Mouse (Mus musculus) adipocyte (in vitro differentiated cells): ENCODE data around the gene Cpe.
A peak's percentile ranks its signal among the peaks of the same experiment; 100 is the strongest.
"Not testable (repeated sequence)": the region's sequence is repeated elsewhere in the genome, so short reads cannot be mapped to it uniquely, and the experiment has no call there.

Experiments
- DNase-seq: peaks from one replicate; pipeline ENCODE4 v3.0.0-alpha.2; 2016; ENCODE audit warnings: low spot score

Gene Cpe

GRCm38 (mm10) chr8:64674951-64675585 lies 17.8 kb downstream of the Cpe start:
- DNase-seq, result peak; percentile 72

DNA sequence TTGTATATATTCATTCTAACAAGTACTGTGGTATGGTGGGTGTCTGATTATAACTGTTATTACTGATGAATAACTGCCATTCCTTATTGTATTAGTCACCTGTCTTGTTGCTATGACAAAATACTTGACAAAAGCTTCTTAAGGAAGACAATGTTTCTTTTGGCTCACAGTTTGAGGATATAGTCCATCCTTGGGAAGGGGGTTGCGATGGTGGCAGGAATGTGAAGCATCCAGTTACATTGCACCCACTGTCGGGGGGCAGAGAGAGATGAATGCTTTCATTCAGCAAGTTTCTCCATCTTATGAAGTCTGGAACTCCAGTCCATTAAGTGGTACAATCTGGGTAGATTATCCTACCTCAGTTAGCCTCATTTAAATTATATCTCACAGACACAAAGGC lies 19.9 kb downstream of the Cpe start:
- DNase-seq, result no peak

- DNase-seq, result no peak
Observed at GRCm38 (mm10) chr8:64671937-64672336, 20.9 kb downstream of the Cpe start.

GRCm38 (mm10) chr8:64666305-64666704 lies 26.5 kb downstream of the Cpe start:
- DNase-seq, result not testable (repeated sequence)

DNA sequence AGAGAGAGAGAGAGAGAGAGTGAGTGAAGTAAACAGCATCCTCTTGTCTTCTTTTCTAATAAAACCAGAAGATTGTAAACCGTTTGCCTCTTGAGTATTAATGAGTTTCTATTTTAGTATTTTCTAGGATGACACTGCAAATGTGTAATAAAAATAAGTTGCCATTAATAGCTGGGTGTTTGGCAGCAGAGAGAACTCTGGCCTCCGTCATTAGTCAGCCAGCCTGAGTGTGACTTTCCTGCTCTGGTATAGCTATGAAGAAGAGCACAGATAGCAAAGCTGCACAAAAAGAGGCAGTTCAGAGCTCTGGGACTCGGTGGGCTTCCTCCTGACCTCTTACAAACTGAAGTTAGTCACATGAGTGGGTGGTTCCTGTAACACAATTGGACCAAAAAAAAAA lies 27.3 kb downstream of the Cpe start:
- DNase-seq, result peak; percentile 10

DNA sequence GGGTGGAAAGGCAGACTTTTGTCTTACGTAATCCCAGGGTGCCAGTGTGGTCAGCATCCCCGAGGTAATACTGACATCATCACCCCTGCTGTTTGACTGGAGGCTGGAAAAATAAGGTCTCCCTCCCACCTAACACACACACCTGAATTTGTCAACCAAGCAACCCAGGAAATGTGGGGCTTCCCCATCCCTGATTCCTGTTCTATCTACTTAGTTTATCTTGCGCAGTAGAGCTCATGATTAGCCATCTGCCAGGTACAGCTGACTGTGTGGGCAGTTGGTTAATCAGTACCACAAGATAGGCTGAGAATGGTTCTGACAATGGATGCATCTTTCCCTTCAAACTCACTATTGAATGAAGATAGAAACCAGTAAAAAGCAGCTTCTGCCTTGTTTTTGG lies 28.0 kb downstream of the Cpe start:
- DNase-seq, result no peak

GRCm38 (mm10) chr8:64664350-64664749 lies 28.5 kb downstream of the Cpe start:
- DNase-seq, result no peak

GRCm38 (mm10) chr8:64659097-64659496 lies 33.8 kb downstream of the Cpe start:
- DNase-seq, result peak; percentile 30

- DNase-seq, result no peak
Observed at GRCm38 (mm10) chr8:64657980-64658401, 34.9 kb downstream of the Cpe start.

DNA sequence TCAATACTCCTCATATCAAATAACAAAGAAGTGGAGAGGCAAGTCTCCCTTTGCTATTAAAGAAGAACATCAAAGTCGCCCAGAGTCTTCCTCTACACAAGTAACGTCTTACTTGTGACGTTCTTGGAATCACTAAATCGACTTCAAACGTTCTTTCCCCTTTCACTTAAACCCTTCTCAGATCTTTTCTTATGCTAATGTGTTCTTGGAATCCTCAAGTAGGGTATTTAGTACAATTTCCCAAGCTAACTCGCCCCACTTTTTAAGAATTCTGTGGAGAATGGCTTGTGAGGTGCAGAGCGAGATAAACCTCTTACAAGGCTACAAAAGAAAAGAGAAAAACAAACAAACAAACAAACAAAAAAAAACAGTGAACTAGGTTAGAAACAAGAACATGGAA lies 35.3 kb downstream of the Cpe start:
- DNase-seq, result no peak

DNA sequence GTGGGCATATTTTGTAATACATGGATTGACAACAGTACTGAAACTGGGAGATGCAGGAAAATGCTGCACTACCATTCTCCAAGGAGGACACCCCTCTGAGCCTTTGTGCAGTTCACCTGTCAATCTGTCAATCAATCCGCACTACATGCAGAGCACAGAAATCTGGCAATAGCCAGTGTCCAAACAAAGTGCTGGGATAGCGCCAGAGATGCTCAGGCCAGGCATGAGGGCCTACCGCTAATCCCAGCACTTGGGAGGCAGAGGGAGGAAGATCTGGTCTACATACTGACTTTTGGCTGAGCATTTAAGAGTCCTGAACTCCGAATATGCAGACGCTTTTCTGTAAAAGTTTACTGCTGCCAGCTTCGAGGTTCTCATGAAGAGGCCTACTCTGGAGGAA lies 37.0 kb downstream of the Cpe start:
- DNase-seq, result no peak

DNA sequence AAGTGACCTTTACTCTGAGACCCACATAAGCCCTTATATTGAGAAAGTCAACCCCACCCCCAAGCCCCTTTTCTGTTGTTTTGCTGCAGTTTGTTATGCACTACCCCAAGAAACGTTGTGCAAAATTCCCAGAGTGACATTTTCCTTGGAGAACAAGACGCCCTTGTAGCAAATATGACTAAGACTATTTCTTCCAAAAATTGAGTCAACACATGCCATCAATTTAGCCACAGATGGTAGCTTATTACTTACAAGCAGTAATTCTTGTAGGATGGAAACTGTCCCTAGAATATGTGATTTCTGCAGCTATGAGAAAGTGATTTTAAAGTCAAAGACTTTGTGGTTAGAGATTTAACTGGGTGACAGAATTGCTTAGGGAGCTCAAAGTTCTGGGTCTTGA lies 37.8 kb downstream of the Cpe start:
- DNase-seq, result no peak

GRCm38 (mm10) chr8:64652285-64652684 lies 40.6 kb downstream of the Cpe start:
- DNase-seq, result no peak

- DNase-seq, result no peak
Observed at GRCm38 (mm10) chr8:64648063-64648462, 44.8 kb downstream of the Cpe start.

GRCm38 (mm10) chr8:64647148-64647547 lies 45.7 kb downstream of the Cpe start:
- peak; percentile 5 for DNase-seq

DNA sequence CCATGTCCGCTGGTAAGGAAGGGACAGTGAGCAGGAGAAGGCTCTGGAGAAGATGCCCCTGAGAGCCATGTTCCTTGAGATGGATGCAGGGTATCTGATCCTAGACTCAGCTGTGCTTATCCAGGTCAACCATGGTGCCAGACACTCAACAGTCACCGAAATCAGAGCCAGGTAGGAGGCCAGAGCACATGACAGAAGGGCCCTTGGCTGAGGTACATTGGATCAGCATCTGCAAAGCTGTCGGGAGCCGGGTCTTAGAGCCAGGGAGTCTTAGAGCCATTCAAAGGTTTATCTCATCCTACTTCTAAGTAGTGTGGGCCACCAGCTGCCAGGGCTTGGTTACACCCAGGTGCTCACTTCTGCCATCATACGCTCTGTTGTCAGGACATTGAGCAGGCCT lies 46.4 kb downstream of the Cpe start:
- no peak for DNase-seq

DNA sequence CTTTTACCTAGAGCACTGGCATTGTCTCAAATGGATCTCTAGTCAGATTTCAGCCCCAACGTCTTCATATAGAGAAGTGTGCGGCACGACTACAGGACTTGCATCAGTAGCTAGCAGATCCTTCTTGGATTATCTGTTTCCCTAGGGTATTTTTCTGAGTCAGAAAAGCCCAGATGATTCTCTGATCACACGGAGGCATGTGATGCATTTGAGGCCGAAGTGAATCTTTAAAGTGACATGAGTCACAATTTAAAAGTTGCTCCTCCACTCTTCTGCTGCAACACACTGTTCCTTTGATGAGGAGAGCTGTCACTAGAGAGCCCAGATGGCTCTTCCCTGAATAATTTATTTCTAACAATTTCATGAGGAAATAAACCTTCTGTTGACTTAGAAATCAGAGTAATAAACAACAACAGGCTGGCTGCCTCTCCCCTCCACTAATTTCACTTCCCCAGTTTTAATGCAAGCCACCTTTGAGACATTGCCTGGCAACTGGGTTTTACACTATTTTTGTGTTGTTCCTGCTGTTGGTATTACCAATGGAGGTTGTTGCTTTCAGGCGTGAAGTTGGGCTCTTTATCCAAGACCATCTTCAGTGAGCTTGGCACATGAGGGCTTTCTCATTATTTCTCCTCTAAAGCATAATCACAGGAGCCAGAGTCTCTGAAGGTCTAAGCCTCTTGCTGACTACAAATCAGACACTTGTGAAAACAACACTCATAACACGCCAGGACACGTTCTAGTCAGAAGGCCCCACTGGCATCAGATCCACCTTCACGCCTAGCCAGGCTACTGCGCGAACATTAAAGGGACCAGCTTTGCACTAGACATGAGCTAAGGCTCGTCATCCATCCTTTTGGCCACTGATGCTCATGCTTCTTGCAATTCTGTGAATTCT lies 48.5 kb downstream of the Cpe start:
- no peak for DNase-seq

- DNase-seq, result no peak
Observed at GRCm38 (mm10) chr8:64643382-64643781, 49.5 kb downstream of the Cpe start.

DNA sequence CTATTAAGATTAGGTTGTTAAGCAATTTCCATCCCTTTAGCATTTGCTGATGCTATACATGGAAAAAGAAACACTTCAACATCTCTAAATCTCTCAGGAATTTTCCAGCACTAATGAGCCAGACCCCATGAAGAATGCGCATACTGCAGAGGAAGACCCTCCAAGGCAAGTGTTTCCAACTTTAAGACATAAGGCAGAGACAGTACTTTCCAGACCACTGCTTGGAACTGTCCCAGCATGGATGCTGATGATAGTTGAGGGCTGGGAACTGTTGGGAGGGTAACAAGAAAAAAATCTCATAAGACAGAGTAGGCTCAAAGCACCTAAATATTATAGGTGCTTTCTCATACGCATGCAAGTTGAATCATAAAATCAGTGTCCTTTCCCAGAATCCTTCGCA lies 50.1 kb downstream of the Cpe start:
- DNase-seq, result no peak

DNA sequence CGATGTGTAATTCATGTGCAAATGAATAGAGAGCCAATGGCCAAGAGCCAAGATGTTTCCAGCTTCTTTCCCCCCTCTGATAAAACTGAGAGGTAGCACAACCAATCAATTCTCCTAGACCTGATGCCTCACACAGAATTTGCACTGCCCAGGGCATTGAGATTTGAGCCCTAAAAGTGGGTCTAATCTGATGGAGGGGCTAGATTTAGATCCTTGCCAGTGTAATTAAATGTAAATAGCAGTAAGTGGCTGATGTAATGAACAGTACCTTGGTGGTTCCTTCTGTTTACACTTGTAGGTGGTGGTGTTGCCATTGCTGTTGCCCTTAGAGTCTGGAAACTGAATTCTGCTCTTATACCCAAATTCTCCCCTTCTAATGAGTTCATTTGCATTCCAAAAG lies 52.3 kb downstream of the Cpe start:
- no peak for DNase-seq

- DNase-seq, result no peak
Observed at GRCm38 (mm10) chr8:64639676-64640075, 53.2 kb downstream of the Cpe start.

GRCm38 (mm10) chr8:64634901-64635300 lies 58.0 kb downstream of the Cpe start:
- no peak for DNase-seq

DNA sequence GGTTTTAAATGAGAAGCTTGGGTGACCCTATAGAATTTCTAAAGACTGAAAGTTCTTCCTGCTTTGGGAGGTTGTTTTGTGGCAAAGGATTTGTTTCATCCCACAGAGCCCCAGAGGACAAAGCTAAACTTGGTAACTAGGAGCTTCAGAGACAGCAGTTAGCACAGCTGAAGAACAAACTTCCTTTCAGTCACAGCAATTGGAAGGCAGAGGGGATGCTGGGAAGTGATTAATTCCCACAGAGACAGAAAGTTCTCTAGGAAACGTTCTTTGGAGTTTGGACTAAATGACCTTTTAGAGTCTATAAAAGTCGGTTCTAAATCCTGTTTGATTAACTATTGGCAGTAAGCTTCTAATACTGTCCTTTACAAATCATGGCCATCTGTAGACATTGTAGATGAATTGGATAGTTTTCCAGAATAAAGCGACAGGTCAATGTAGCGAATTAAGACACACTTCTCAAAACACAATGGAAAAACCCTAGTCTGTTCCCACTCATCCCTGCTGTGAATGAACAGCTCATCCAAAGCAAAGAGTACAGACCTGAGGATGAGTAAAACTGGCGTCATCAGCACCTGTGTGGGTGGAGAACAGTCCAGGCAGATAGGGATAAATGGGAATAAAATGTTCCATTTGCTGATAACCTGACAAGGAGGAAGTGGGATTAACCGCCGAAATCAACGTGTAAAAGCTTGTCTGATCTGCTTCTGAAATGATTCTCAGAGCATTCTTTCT lies 58.6 kb downstream of the Cpe start:
- DNase-seq, result no peak
